Mouse (Mus musculus) cerebral cortex, adult 2 months (tissue): ENCODE results near the gene Gm10486.

Experiments used
- WGBS: fragments of 180-500 bp; shearing (Covaris S2); methylation state at CpG from one replicate; pipeline ENCODE4 v1.1.7; 2018; 5-methylcytosine and 5-hydroxymethylcytosine counted together

Gm10486 gene

GRCm38 (mm10) chrX:35067084-35067483 lies at the start of gene Gm10486:
TSS of gene Gm10486 (plus strand) at chrX:35067384.
- no CpG with 5 or more reads among the region's 6 CpGs for WGBS
